Mouse (Mus musculus) spleen, adult 18-20 months (tissue): ENCODE data around the gene Adora3.

ENCODE experiments used
- DNase-seq, 2 experiments: peaks; one replicate each; pipeline ENCODE4 v3.0.0; 2022; ENCODE audit warnings: mixed read lengths in 2 of 2

The Adora3 gene

DNA sequence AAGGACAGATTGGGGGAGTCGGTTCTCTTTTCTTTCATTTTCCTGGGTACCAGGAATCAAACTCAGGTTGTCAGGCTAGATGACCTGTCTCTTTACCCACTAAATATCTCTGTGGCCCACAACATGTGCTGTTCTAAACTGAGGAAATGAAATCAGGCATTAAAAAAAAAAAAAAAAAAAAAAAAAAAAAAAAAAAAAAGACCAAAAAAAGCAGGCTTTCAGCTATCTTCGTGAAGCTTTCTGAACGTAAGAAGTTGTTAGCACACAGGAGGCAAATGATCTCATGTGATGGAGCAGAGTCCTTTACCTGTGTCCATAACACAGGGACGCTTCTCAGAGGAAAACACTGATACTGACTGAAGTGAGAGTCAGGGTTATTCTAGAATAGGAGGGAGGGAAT, 65.5 kb downstream of the Adora3 start:
- DNase-seq, result no peak

GRCm38 (mm10) chr3:105951348-105951747, 80.7 kb downstream of the Adora3 start:
- DNase-seq, result no peak

DNA sequence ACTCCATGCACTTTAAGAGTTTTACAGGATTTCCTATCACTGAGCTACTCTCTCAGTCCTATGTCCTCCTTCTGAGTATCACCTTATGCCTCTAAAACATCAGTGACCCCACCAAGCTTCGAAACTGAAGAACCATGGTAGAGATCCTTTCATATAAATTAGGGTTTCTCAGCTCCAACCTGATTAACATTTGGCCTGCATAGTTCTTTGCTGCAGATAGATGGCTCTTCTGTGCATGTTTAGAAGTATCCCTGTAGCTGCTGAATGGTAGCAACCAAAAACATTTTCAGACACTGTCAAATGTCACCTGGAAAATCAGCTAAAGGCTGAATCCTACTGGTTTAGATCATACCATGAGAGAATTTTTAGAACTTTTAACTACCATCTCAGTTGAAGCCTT, 86.6 kb downstream of the Adora3 start:
- DNase-seq, result no peak

DNA sequence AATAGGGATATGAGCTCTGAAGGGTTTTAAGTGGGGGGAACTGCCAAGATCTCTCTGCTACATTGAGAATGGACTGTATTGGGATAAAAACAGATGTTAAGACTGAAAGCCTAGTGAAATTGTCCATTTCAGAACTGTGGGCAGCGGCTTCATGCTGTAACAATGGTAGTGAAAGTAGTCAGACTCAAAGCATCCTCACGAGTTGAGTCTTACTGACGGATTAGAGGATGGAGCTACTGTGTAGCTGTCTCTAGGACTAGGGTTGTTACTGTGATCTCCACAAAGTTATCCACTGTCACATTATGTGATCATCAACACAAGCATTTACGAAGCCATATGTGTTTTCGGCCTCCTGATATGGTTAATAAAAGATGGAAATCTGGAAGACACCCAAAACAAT, 87.5 kb downstream of the Adora3 start:
- no peak for DNase-seq
